Mouse (Mus musculus) hindbrain, embryonic 16.5 days (tissue): ENCODE data around the gene Arhgap18. TPM values are rescaled to one million over a fixed set of nuclear protein-coding genes. Genes with fewer than 3 reads are reported as not detected.
A peak's percentile ranks its signal among the peaks of the same experiment; 100 is the strongest.
"Not testable (repeated sequence)": the region's sequence is repeated elsewhere in the genome, so short reads cannot be mapped to it uniquely, and the experiment has no call there.

Source experiments
- ATAC-seq: fragments of 200-750 bp; cut with Nextera tagmentation; 2 replicates; pipeline ENCODE4 v1.8.0; 2017; ENCODE audit warnings: moderate TSS enrichment, moderate library complexity
- H3K27ac ChIP-seq: fragments of 300-500 bp; sonication (generic); 2 replicates; pipeline ENCODE4 v1.5.1; 2014; ENCODE audit warnings: low read depth, mild to moderate bottlenecking, control low read depth, low read length, moderate library complexity
- H3K27me3 ChIP-seq: fragments of 300-500 bp; sonication (generic); replicated peaks from 2 replicates; pipeline ENCODE4 v1.6.1; 2014; ENCODE audit warnings: low read length; ENCODE audit not compliant: control insufficient read depth, insufficient read depth
- H3K36me3 ChIP-seq: fragments of 300-500 bp; sonication (generic); 2 replicates; pipeline ENCODE4 v1.6.1; 2014; ENCODE audit warnings: mild to moderate bottlenecking, low read length, moderate library complexity, mixed read lengths; ENCODE audit not compliant: control insufficient read depth, insufficient read depth
- H3K4me1 ChIP-seq: fragments of 300-500 bp; sonication (generic); 2 replicates; pipeline ENCODE4 v1.6.1; 2014; ENCODE audit warnings: low read depth, low read length; ENCODE audit not compliant: control insufficient read depth, insufficient read depth
- H3K4me2 ChIP-seq: fragments of 300-500 bp; sonication (generic); 2 replicates; pipeline ENCODE4 v1.6.1; 2014; ENCODE audit warnings: mild to moderate bottlenecking, low read length, control low read depth, moderate library complexity
- H3K4me3 ChIP-seq: fragments of 300-500 bp; sonication (generic); 2 replicates; pipeline ENCODE4 v1.5.1; 2014; ENCODE audit warnings: mild to moderate bottlenecking, low read length, control low read depth, moderate library complexity
- H3K9ac ChIP-seq: fragments of 300-500 bp; sonication (generic); 2 replicates; pipeline ENCODE4 v1.6.1; 2014; ENCODE audit warnings: low read depth, mild to moderate bottlenecking, control low read depth, low read length, moderate library complexity
- H3K9me3 ChIP-seq: fragments of 300-500 bp; sonication (generic); 2 replicates; pipeline ENCODE4 v1.6.1; 2014; ENCODE audit warnings: mild to moderate bottlenecking, low read length, moderate library complexity; ENCODE audit not compliant: control insufficient read depth
- WGBS: fragments of 180-500 bp; shearing (Covaris S2); extraction: QIAGEN DNeasy Blood & Tissue Kit; methylation state at CpG from one replicate; pipeline ENCODE4 v1.1.7; 2014; 5-methylcytosine and 5-hydroxymethylcytosine counted together
- polyA plus RNA-seq: library from polyadenylated mRNA; unstranded; fragments of >200 nt; fragmentation: Nextera tagmentation; extraction: Ambion mirVana; gene quantifications from 2 replicates; pipeline ENCODE4 v1.2.1, GENCODE M21; 2015

The Arhgap18 gene
- polyA plus RNA-seq, 1 experiment from 2014 or later = 12.6 TPM

DNA sequence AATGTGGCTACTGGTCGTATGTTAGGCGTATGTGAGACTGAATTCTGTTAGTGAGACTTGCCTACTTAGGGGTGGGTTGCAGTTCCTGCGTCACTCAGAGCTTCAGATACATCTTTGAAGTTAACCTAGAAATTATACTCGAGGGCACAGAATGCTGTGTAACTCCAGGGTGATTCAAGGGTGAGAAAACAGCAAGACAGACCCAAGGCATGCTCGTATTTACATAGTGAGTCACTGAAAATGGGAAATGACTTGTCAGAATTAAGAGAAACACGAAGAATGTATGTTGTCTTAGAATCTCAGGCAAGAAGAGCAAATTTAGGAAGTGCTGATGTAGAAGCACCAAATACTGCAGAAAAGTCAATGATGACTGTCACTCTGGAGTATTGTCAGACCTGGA, 142.5 kb downstream of the Arhgap18 start:
- H3K27ac ChIP-seq = no peak overlapping the region
- ATAC-seq = no peak
- WGBS = 82% methylated on average over 6 of the region's 6 CpGs

DNA sequence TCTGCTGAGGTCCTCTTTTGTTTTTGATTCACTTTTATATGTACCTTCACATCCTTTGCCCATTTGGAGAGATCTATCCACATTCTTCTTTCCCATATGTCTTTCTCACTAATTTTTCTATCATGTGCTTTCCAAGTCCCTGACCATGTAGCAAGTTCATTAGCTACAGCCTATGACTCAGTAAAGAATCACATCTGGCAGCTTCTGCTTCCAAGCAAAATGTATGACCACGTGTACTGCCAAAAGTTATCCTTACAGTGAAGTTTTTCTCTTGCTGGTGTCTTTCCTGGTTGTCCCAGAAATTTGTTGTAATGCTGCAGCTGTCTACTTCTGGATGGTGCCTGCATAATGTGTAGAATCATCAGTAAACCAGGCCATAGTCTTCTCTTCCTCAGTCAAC, 147.2 kb downstream of the Arhgap18 start:
- H3K27ac ChIP-seq = no peak overlapping the region
- H3K4me3 ChIP-seq = no peak overlapping the region
- no peak for ATAC-seq
- no peak overlapping the region for H3K4me2 ChIP-seq
- no peaks in the 10 kb centered on the region for H3K36me3 ChIP-seq
- WGBS = 82% methylated on average over 1 of the region's 1 CpGs
- H3K9ac ChIP-seq = no peak overlapping the region
- H3K27me3 ChIP-seq = no peaks in the 10 kb centered on the region
- H3K9me3 ChIP-seq = no peaks in the 10 kb centered on the region
- no peaks in the 10 kb centered on the region for H3K4me1 ChIP-seq

More for the DNA sequence above, 142.5 kb downstream of the Arhgap18 start:
- Histone ChIP-seq H3K4me1 (no peaks in the 10 kb centered on the region), H3K36me3 (no peaks in the 10 kb centered on the region), H3K9ac (no peak overlapping the region), H3K4me2 (no peak overlapping the region), H3K4me3 (no peak overlapping the region), H3K9me3 (no peaks in the 10 kb centered on the region), H3K27me3 (no peaks in the 10 kb centered on the region)

DNA sequence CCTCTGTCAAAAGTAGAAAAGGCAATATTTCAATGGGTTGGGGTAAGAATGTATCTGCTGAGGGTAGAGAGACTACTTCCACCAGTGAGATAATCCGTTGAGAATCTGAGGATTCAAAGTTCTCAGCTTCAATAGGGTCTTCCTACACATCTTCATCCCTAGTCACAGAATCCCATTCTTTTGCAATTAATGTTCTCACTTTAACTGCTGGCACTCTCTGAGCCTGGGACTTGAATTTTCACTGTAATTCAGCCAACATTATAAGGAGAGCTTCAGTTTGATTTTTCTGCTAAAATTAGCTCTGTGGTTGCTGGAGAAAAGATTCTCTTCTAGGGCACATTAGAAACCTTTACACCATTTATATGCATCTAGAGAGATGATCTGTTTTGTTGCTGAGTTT, 150.6 kb downstream of the Arhgap18 start:
- Histone ChIP-seq H3K36me3 (no peaks in the 10 kb centered on the region), H3K9ac (no peak overlapping the region), H3K4me3 (no peak overlapping the region), H3K4me2 (no peak overlapping the region), H3K4me1 (no peaks in the 10 kb centered on the region), H3K27ac (no peak overlapping the region), H3K9me3 (no peaks in the 10 kb centered on the region), H3K27me3 (no peaks in the 10 kb centered on the region)
- 93% methylated on average over 1 of the region's 1 CpGs for WGBS
- no peak for ATAC-seq

DNA sequence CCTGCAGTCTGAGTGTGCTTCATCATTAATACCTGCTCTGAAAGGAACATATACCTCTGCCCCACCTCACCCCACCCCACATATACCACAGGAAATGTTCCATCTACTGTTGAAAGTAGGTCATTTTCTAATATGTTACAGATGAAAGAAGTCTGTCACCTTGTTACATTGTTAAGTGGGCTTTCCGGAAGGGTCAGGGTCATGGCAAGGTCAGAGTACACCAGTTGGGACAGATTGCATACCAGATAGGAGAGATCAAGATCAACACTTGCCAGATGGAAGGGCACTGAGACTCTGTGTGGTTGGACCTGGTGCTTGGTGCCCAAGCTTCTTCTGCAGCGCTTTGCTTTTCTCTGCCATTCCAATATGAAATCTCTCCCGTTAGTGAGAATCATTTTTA, 158.0 kb downstream of the Arhgap18 start:
- H3K27me3 ChIP-seq = no peaks in the 10 kb centered on the region
- H3K4me1 ChIP-seq = peaks cover 5% of the 10 kb centered on the region; the same call in 1 of the 2 replicates
- H3K4me3 ChIP-seq = no peak overlapping the region
- H3K36me3 ChIP-seq = no peaks in the 10 kb centered on the region
- H3K27ac ChIP-seq = no peak overlapping the region
- no peak for ATAC-seq
- H3K4me2 ChIP-seq = no peak overlapping the region
- H3K9ac ChIP-seq = no peak overlapping the region
- no peaks in the 10 kb centered on the region for H3K9me3 ChIP-seq
- WGBS = 87% methylated on average over 3 of the region's 3 CpGs

DNA sequence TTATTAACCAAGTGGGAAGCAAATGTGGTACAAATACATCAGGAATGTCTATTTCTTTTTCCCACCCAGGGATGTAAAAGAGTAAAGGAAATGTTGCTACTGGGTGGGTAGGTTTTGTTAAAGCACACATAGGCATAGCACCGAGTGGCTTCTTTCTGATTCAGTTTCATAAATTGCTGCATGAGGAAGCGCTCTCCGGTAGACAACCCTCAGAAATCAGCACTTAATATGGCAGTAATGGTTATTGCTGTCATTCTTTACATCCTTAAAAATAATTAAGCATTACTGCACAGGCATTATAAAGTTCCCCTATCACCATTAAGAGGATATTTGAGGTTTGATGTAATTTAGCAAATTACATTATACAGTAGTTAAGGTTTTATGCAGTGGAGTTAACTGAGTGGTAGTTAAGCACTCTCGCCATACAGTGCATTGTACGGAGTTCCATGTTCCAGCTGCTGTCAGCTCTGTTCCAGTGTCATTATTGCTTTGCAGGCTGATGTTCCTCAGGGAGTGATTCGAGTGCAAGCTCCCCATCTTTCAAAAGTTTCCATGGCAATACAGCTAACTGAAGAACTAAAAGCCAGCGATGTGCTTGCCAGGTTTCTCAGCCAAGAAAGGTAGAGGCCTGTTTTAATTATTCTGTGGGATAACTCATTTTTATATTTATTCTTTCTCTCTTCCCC, 159.0 kb downstream of the Arhgap18 start:
- H3K27ac ChIP-seq = no peak overlapping the region
- 43% methylated on average over 7 of the region's 7 CpGs for WGBS
- peaks cover 5% of the 10 kb centered on the region; the same call in 1 of the 2 replicates for H3K4me1 ChIP-seq
- no peaks in the 10 kb centered on the region for H3K9me3 ChIP-seq
- no peaks in the 10 kb centered on the region for H3K36me3 ChIP-seq
- H3K9ac ChIP-seq = no peak overlapping the region
- no peak overlapping the region for H3K4me2 ChIP-seq
- no peaks in the 10 kb centered on the region for H3K27me3 ChIP-seq
- no peak overlapping the region for H3K4me3 ChIP-seq
- peak; percentile 87 for ATAC-seq

DNA sequence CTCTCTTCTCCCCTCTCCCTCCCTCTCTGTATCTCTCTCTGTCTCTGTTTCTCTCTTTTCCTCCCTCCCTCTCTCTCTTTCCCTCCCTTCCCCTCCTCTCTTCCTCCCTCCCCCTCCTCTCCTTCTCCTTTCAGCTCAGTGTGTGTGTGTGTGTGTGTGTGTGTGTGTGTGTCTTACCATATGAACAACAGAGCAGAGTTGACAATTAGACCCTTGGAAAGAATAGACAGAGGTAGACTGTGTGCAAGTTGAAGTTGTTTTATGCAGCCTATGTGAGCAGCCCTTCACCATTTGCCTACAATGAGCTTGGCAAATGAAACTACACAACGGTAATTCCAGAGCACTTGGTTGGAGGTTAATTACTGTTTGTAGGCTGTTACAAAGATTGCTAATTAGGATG, 159.6 kb downstream of the Arhgap18 start:
- Histone ChIP-seq H3K4me1 (peaks cover 5% of the 10 kb centered on the region; the same call in 1 of the 2 replicates), H3K36me3 (no peaks in the 10 kb centered on the region), H3K4me2 (no peak overlapping the region), H3K4me3 (no peak overlapping the region), H3K9me3 (no peaks in the 10 kb centered on the region), H3K9ac (no peak overlapping the region), H3K27ac (no peak overlapping the region), H3K27me3 (no peaks in the 10 kb centered on the region)
- WGBS = 43% methylated on average over 1 of the region's 1 CpGs
- peak; percentile 51 for ATAC-seq

DNA sequence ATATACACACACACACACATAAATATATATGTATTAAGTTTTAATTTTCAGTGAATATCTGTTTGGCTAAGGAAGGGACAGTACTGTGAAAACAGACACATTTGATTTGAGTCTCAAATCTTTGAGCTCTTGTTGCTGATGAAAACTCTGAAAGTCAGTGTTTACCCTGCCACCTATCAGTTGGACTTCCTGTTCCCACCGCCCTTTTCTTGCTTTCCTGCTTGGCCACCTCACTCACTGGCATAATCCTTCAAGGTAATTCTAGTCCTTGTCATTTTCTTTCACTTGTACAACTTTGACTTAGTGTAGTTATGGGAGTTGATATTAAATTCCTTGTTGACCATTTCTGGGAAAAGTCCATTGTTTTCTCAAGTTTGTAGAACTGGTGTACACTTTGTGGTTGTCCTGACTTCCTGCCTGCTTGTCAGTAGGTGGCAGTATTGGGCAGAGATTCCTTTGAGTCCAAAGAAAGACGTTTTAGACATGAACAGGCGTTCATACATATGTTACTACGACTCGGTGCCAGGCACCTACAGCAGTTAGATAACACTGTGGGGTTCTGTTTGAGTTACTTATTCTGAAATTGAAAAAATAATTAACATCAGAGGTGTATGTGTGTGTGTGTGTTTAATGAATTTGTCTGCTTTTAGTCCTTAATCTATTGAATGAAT, 166.2 kb downstream of the Arhgap18 start:
- Histone ChIP-seq H3K27ac (no peak overlapping the region), H3K27me3 (no peaks in the 10 kb centered on the region), H3K4me2 (no peak overlapping the region), H3K36me3 (no peaks in the 10 kb centered on the region), H3K4me3 (no peak overlapping the region), H3K9me3 (no peaks in the 10 kb centered on the region), H3K9ac (no peak overlapping the region), H3K4me1 (no peaks in the 10 kb centered on the region)
- peak; percentile 67; the same call in 1 of the 2 replicates for ATAC-seq
- WGBS = 32% methylated on average over 5 of the region's 5 CpGs

DNA sequence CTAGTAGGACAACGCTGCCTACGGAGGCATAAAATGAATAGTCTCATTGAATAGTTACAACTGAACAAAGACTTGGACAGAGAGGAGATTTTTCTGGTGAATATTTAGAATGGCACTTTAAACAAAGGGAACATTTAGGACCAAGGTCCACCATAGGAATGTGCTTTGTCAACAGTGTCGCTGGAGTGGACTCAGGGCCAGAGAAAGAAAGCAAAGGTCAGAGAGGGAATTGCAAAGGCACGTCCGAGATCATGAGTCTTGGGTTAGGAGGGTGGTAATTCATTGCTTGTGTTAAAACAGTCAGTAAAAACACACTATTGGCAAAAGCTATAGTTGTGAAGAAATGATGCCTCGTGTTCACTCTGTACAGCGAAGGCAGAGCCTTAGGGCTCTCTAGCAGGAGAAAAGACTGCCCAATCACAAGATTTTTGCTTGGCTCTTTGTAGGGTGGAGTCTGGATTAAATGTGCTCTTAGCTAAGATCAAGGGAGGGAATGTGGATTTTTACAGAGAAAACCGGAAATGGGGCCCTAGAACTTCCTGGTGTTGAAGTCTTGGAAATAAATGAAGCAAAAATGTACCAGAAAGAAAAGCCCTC, 167.3 kb downstream of the Arhgap18 start:
- Histone ChIP-seq H3K9me3 (no peaks in the 10 kb centered on the region), H3K36me3 (no peaks in the 10 kb centered on the region), H3K27ac (no peak overlapping the region), H3K4me3 (no peak overlapping the region), H3K9ac (no peak overlapping the region), H3K27me3 (no peaks in the 10 kb centered on the region), H3K4me1 (no peaks in the 10 kb centered on the region), H3K4me2 (no peak overlapping the region)
- no peak for ATAC-seq
- 46% methylated on average over 8 of the region's 8 CpGs for WGBS

DNA sequence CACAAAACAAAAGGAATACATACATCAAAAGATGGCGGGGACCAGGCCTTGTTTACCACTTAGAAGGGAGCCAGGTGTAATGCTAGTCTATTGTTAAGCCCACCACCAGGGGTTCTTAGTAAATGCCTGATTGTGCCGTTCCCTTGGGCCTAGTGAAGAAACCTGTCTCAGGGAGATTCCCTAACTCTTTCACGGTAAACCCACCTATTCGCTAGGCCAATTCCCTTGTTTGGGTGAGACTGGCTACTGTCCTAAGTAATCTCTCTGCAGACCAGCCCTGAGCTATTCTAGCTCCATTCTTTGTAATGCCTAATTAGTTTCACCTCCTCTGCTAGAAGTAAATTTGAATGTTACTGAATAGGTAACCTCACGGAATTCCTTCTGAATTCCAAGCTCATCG, 182.8 kb downstream of the Arhgap18 start:
- WGBS = 89% methylated on average over 6 of the region's 6 CpGs
- not testable (repeated sequence) for H3K4me2 ChIP-seq, H3K36me3 ChIP-seq, H3K4me1 ChIP-seq, H3K9ac ChIP-seq, H3K4me3 ChIP-seq, H3K27me3 ChIP-seq, H3K9me3 ChIP-seq, H3K27ac ChIP-seq, ATAC-seq
